Mouse (Mus musculus) brain, embryonic 14.5 days (tissue): ENCODE results near the gene Pam. TPM values are rescaled to one million over a fixed set of nuclear protein-coding genes. Genes with fewer than 3 reads are reported as not detected.

Experiments used
- DNase-seq: peaks from one replicate; pipeline ENCODE4 v3.0.0-alpha.2; 2011; ENCODE audit warnings: low read depth
- CTCF ChIP-seq: fragments of 200-500 bp; IDR thresholded peaks from 2 replicates; pipeline ENCODE4 v1.5.1; 2012; ENCODE audit warnings: inconsistent platforms, mild to moderate bottlenecking, moderate library complexity, borderline replicate concordance; ENCODE audit not compliant: insufficient read depth, insufficient read length; ENCODE audit errors: extremely low read depth
- POLR2A ChIP-seq: fragments of 200-500 bp; IDR thresholded peaks from 2 replicates; pipeline ENCODE4 v1.6.1; 2012; ENCODE audit warnings: mild to moderate bottlenecking, inconsistent platforms, borderline replicate concordance; ENCODE audit not compliant: poor library complexity, insufficient read depth, insufficient read length, severe bottlenecking; ENCODE audit errors: extremely low read depth
- polyA plus RNA-seq: library from polyadenylated mRNA; depleted of rRNA; stranded (reverse); fragments of >200 nt; gene quantifications from 2 replicates; pipeline ENCODE4 v1.2.3, GENCODE M21; 2012

Pam gene
- polyA plus RNA-seq, 1 experiment, result 42.8 TPM

DNA sequence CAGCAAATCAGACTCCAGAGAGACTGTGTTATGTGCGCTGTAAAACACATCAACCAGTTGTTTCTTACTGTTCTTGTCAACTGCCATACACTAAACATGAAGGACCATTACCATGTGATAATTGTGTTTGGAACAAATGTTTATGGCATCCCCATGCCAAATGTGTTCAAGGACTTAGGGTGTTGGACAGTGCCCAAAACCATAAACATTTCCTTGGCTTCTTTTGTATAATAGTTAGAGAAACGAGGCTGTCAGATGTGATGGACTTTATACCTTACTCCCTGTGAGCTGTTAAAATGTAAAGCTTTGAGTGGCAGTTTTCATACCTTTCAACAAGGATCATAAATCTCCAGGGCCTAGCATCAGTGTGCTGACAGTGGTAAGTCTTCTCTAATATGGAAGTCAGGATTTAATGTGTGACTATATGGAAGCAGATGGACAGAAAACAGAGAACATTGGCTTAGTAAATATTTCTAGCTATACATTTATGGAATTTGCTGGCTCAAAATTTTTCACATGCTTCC is 169.4 kb downstream of the Pam start:
- TF ChIP-seq CTCF (no peak), POLR2A (no peak)
- DNase-seq, result peak; percentile 34

DNA sequence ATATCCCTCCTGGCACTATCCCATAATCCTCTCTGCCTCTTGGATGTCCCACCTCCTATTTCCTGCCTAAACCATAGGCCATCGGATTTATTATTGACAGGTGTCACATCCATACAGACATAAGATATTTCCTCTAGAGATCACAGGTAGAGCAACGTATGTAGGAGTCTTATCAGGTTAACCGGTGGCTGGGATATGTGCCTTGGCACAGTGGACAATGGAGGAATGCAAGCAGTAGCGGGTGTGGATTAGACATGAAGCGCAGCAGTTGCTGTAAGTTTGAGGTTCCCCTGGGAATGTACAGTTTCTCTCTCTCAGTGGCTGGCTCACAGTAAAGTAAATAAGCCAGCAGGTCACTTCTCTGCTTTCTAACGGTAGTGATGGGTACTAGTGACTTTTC is 173.1 kb downstream of the Pam start:
- no peak for TF ChIP-seq POLR2A
- no peak for TF ChIP-seq CTCF
- no peak for DNase-seq

DNA sequence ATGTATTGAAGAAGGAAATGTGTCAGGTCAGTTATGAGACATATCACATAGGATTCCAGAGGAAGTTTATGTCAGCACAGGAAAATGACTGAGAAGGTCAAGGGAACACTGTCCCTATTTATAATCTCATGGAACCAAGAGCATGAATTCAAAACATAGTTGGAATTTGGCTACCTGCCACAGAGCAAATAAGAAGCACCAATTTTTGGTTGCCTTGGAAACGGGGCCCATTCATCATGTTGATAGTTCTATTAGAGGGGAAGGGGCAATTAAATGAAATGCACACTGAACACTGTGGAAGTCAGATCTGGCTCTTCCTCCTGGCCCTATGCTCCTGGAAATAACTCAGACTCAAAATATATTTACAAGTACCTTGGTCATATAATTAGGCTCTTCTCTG is 173.6 kb downstream of the Pam start:
- no peak for TF ChIP-seq CTCF
- no peak for TF ChIP-seq POLR2A
- peak; percentile 60 for DNase-seq

DNA sequence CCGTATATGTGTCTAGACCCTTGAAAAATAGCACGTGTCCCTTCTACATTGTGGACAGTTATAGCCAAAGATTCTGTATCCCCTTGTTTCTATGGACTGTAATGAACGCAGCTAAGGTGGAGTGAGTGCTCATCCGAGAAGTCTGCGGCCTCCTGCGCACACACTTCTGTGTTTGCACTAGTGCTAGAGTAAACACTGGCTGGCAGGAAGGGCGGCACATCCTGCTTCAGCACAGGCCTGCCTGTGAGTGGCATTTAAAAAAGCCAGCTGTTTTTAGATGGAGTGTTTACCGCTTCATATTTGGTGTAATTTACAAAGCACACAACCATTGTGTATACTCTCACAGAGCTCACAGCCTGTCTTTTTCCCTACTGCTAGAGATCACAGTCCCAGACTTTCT is 177.0 kb downstream of the Pam start:
- no peak for TF ChIP-seq CTCF
- no peak for TF ChIP-seq POLR2A
- no peak for DNase-seq

DNA sequence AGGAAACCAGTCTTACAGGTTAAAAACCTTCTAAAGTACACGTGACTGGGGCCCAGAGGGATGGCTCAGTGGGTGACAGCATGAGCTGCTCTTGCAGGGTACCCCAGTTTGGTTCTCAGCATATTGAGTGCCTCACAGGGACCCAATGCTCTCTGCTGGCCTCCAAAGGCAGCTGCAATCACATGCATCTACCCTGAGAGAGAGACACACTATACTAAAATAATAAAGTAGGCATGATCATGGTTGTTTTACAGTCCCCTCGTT is 178.5 kb downstream of the Pam start:
- no peak for DNase-seq
- TF ChIP-seq POLR2A (no peak), CTCF (no peak)

DNA sequence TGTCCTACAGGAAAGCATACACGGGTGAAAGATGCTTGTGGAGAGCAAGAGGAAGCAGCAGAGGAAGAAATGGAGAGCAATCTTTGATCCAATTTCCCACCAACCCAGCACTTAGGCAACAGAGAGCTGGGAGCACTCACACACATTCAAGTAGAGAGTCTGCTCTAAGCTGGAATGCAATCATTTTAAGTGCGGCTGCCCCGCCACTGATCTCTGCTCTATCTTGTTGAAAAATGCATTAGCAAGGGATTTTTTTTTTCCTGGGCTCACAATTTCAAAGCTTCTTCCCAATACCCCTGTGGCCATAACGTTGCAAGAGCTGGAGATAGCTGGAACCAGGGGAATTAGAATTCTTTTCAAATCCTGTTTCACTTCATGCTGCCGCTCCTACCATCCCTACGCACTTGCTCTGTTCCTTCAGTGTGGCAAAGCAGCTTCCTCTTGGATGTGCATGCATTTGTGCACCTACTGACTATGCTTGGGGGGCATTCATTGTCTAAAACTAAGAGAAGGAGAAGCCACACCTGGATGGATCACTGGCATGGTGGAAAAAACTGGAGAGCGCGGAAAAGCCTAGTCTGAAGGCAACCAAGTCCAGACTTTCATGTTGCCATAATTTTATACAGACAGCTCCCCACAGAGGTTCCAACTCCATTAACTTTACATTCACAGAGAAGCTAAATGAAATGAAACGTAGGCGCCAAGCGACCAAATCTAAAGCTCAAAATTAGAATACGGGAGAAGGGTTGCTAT is 179.1 kb downstream of the Pam start:
- TF ChIP-seq POLR2A (no peak), CTCF (no peak)
- peak; percentile 76 for DNase-seq

DNA sequence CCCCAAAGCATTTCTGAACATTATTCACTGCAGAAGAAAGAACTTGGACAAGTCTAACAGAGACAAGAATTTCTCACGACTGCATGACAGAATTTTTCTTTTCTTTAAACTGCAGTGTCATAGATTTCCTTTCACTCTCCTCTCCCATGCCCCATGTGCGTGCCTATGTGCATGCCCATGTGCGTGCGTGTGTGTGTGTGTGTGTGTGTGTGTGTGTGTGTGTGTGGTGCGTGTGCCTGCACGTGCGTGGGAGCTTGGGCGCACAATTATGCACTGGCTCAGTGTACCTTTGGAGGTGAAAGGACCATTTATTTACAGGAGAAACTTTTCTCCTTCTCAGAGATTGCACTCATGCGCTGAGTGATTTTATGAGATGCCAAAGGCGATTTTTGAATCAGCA is 179.7 kb downstream of the Pam start:
- no peak for DNase-seq
- TF ChIP-seq POLR2A, result no peak
- TF ChIP-seq CTCF, result no peak

DNA sequence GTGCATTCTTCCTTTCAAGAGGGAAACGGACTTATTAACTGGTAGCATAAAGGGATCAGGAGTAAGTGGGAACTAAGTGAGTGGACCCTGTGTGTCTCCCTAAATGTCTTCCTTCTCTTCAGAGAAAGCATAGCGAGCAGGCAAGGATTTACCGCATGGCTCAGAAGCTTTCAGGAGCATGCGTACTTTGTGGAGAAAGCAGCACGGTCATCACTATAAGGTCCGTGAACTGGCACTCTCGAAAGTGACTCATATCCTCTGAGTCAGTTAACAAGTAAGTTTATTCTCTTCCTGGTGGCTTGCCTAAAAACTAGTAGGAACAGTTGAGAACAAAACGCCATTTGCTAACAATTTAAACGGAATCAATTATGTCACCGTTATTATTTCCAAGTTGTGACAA is 184.6 kb downstream of the Pam start:
- no peak for DNase-seq
- TF ChIP-seq CTCF (no peak), POLR2A (no peak)

DNA sequence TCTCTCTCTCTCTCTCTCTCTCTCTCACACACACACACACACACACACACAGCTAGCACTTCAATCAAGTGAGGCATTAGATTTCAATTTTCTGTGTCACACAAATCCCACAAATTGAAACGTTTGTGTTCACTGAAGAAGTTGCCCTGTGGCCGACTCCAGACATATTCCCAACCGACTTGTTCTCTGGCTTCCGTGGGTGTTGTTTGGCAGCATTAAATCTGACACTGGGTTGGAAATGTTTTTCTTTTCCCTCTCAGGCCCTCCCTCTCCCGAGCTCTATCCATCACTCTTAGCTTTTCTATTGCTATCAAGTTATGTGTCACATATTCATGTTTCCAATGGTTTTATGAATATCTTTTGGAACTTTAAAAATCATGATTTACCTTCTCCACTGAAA is 185.9 kb downstream of the Pam start:
- TF ChIP-seq POLR2A (no peak), CTCF (no peak)
- DNase-seq, result no peak

DNA sequence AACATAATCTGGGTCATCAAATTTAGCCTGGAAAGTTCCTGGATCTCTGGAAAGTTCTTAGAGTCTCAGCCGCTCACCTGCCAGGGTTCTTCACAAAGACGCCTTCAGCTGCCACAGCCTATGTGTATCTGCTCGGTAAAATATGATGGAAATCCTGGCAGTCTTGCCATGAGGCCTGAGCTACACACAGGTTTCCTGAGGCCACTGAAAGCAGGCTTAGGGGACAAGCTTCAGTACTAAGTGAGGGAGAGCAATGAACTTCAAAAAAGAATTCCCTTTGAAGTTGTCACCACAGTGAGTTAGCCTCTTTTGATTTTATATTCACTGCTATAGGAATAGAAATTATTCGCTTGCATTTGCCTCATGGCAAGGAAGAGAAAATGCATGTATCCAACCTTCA is 186.7 kb downstream of the Pam start:
- DNase-seq, result no peak
- TF ChIP-seq CTCF (no peak), POLR2A (no peak)

DNA sequence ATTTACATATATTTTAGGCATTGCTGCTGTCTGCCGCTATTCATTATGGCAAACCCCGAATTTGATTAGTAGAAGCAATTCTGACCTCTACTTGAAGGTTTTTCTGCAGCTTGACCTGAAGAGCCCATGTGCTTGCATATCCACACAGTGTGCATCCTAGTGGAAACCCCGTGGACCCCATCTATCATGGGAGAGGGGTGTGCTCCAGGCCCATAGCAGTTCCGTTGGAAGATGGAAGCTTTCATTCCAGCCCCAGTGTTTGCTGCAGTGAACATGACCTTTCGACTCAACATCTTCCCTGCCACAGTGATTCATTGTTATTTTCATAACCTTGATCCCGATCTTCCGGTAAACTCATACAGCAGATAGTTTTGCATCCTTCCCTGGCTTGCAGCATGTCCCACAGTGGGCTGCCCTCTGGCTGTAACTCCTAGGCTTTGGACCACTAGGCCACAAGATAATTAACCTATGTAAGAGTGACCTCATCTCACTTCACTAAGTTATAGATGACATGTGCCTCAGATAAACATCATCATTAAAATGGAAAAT is 191.5 kb downstream of the Pam start:
- DNase-seq, result no peak
- TF ChIP-seq POLR2A (no peak), CTCF (no peak)

DNA sequence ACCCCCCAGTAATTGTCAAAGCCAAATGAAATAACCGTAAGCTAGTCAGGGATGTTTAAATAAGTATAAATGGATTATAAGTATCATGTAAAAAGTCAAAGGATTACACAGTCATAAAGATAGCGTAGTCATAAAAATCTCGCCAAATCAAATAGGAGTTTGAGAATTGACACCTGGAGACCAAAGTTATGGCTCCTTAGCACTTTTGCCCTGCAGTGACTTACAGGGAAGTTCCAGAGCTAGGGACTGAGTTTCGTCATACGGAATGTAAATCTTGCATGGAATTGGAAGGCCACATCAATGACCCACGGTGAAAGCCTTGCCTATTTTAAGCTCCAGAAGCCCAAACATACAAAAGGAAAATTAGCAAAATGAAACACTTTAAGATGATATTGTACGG is 192.6 kb downstream of the Pam start:
- no peak for DNase-seq
- no peak for TF ChIP-seq CTCF
- TF ChIP-seq POLR2A, result no peak
